Mouse (Mus musculus): ENCODE measurements at regions not wholly inside any gene's neighbourhood (a gene's known extent, or its start where the extent isn't known, plus 50 kb on each side); places are given as distances from the start of the nearest gene placed in this dataset.

GRCm38 (mm10) chr12:35376365-35376764 lies 158.5 kb downstream of the Ahr start:
- H3K27ac ChIP-seq = no peak overlapping the region
- no peak overlapping the region for H3K4me3 ChIP-seq
- DNase-seq (ENCODE audit: low spot score in 2 of 2) = no peak
- no peak for TF ChIP-seq CTCF (conservative IDR thresholded peaks at IDR 0.05)

- no peak overlapping the region for H3K27ac ChIP-seq
- no peak for DNase-seq (ENCODE audit: low spot score in 2 of 2)
- H3K4me3 ChIP-seq = no peak overlapping the region
- TF ChIP-seq CTCF (conservative IDR thresholded peaks at IDR 0.05) = no peak
These were observed 176.9 kb downstream of the Ahr start for GRCm38 (mm10) chr12:35357901-35358300.

- TF ChIP-seq CTCF (conservative IDR thresholded peaks at IDR 0.05) = no peak
- Histone ChIP-seq H3K27ac (no peak overlapping the region), H3K4me3 (no peak overlapping the region)
- no peak for DNase-seq (ENCODE audit: low spot score in 2 of 2)
These were observed 196.5 kb downstream of the Ahr start for GRCm38 (mm10) chr12:35338191-35338954.

GRCm38 (mm10) chr12:35336314-35336713 lies 198.5 kb downstream of the Ahr start:
- H3K4me3 ChIP-seq = no peak overlapping the region
- TF ChIP-seq CTCF (conservative IDR thresholded peaks at IDR 0.05) = no peak
- no peak overlapping the region for H3K27ac ChIP-seq
- no peak for DNase-seq (ENCODE audit: low spot score in 2 of 2)

GRCm38 (mm10) chr12:35334344-35335075 lies 200.3 kb downstream of the Ahr start:
- Histone ChIP-seq H3K27ac (no peak overlapping the region), H3K4me3 (no peak overlapping the region)
- no peak for DNase-seq (ENCODE audit: low spot score in 2 of 2)
- no peak for TF ChIP-seq CTCF (conservative IDR thresholded peaks at IDR 0.05)

GRCm38 (mm10) chr12:35331303-35331702 lies 203.5 kb downstream of the Ahr start:
- Histone ChIP-seq H3K27ac (no peak overlapping the region), H3K4me3 (no peak overlapping the region)
- DNase-seq (ENCODE audit: low spot score in 2 of 2) = no peak
- peak; percentile 77 for TF ChIP-seq CTCF (conservative IDR thresholded peaks at IDR 0.05)

GRCm38 (mm10) chr12:35329699-35330098 lies 205.1 kb downstream of the Ahr start:
- H3K4me3 ChIP-seq = no peak overlapping the region
- TF ChIP-seq CTCF (conservative IDR thresholded peaks at IDR 0.05) = no peak
- H3K27ac ChIP-seq = no peak overlapping the region
- no peak for DNase-seq (ENCODE audit: low spot score in 2 of 2)

- no peak for TF ChIP-seq CTCF (conservative IDR thresholded peaks at IDR 0.05)
- no peak overlapping the region for H3K27ac ChIP-seq
- H3K4me3 ChIP-seq = no peak overlapping the region
- DNase-seq (ENCODE audit: low spot score in 2 of 2) = no peak
These were observed 215.3 kb downstream of the Ahr start for GRCm38 (mm10) chr12:35319571-35319970.

- no peak for TF ChIP-seq CTCF (conservative IDR thresholded peaks at IDR 0.05)
- no peak overlapping the region for H3K27ac ChIP-seq
- no peak for DNase-seq (ENCODE audit: low spot score in 2 of 2)
- no peak overlapping the region for H3K4me3 ChIP-seq
These were observed 217.8 kb downstream of the Ahr start for GRCm38 (mm10) chr12:35317046-35317445.

GRCm38 (mm10) chr12:35314035-35314434 lies 220.8 kb downstream of the Ahr start:
- no peak overlapping the region for H3K27ac ChIP-seq
- no peak for DNase-seq (ENCODE audit: low spot score in 2 of 2)
- no peak overlapping the region for H3K4me3 ChIP-seq
- no peak for TF ChIP-seq CTCF (conservative IDR thresholded peaks at IDR 0.05)

GRCm38 (mm10) chr12:35313191-35313925 lies 221.5 kb downstream of the Ahr start:
- no peak for DNase-seq (ENCODE audit: low spot score in 2 of 2)

GRCm38 (mm10) chr12:35308537-35308936 lies 226.3 kb downstream of the Ahr start:
- TF ChIP-seq CTCF (conservative IDR thresholded peaks at IDR 0.05) = peak; percentile 81
- Histone ChIP-seq H3K27ac (no peak overlapping the region), H3K4me3 (no peak overlapping the region)
- DNase-seq (ENCODE audit: low spot score in 2 of 2) = no peak

More at GRCm38 (mm10) chr12:35313191-35313925, 221.5 kb downstream of the Ahr start:
- no peak overlapping the region for H3K4me3 ChIP-seq
- no peak for TF ChIP-seq CTCF (conservative IDR thresholded peaks at IDR 0.05)
- no peak overlapping the region for H3K27ac ChIP-seq

Data from layer of hippocampus, adult 2 months (tissue).